Mouse (Mus musculus): Measurements from ENCODE around the gene Sdhc. TPM values are rescaled to one million over a fixed set of nuclear protein-coding genes. Genes with fewer than 3 reads are reported as not detected.
"Not testable (repeated sequence)": the region's sequence is repeated elsewhere in the genome, so short reads cannot be mapped to it uniquely, and the experiment has no call there.

The Sdhc gene
- total RNA-seq, 2 experiments from 2014 or later: 191 to 202 TPM

- DNase-seq: no peak
These were observed 18.5 kb upstream of the Sdhc start for GRCm38 (mm10) chr1:171168906-171169305.

GRCm38 (mm10) chr1:171165629-171166345 lies 15.4 kb upstream of the Sdhc start:
- no peak for DNase-seq

DNA sequence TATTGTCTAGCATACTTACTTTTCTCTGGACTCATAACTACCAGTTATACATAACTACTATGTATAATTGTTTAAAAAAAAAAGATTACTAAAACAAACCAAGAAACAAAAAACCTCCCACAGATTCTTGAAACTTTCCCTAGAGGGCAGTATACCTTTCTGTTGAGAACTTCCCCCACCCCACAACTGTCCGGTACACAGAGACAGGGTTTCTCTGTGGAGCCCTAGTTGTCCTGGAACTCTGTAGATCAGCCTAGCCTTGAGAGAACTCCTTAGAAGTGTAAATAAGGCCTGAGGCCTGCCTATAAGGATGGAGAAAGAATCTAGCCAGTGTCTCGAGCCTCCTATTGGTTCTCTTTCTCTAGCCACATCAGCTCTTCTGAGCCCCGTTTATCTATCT lies 13.9 kb upstream of the Sdhc start:
- no peak for DNase-seq

DNA sequence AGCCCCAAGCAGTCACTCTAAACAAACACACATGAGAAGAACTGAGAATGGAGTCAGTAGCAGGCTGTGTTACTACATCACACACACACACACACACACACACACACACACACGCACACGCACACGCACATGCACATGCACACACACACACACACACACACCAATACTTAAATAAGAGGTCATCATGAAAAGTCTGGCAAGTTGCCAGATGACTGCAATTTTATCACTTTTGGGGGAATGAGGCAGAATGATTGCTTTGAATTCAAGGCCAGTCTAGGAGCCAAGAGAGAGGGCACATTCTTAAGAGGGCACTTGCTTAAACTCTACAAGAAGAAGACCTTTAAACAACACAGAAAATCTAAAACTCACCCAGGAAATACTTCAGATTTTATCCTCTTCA lies 12.1 kb upstream of the Sdhc start:
- no peak for DNase-seq

DNA sequence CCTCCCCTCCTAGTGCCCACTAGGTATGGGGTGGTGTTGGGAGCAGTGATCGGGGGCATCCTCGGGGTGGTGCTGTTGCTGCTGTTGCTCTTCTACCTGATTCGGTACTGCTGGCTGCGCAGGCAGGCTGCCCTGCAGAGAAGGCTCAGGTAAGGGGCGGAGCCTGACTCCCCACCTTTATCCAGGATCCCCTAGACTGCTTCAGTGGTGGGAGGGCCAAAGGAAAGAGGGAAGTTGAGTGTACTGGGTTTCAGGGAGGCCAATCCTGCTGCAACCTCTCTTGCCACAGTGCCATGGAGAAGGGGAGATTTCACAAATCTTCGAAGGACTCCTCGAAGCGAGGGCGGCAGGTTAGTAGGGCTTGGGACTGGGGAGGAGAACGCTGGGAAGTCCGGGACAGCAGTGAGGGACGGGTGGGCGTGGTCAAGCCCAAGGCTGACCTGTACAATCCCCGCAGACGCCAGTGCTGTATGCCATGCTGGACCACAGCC lies 9.1 kb upstream of the Sdhc start:
- no peak for DNase-seq

DNA sequence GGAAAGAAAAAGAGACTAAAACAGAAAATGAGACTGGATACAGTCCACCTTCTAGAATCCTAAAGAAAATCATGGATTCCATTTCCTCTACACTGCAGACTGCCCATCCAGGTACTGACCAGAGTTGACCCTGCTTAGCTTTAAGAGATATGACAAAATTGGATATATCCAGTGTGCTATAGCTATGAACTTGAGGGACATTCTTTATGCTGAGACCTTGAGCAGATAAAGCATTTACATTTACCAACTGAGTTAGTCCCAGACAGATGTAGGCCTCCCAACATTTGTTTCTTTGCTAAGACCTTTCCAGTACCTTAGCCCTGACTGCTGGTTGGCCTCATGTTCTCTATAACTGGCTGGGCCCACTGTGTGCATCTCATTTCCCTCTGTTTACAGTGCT lies 7.6 kb upstream of the Sdhc start:
- DNase-seq: no peak

DNA sequence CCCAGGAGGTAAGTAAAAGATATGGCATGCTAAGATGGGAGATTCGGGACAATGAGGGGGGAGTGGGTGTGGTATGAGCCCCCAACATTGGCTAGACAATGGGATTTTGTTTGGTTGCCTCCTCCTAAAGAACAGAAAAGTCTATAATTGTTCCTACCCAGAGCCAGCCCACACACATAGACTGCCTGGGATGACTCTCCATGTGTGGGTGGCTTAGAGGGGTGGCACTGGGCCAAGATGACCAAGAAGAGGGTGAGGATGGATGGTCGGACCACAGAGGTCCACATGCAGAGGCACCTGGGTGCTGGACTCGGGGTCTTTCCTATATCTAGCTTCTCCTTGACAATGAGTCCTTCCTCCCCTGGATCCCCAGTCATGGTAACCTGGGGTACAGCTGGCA lies 6.2 kb upstream of the Sdhc start:
- DNase-seq: no peak

DNA sequence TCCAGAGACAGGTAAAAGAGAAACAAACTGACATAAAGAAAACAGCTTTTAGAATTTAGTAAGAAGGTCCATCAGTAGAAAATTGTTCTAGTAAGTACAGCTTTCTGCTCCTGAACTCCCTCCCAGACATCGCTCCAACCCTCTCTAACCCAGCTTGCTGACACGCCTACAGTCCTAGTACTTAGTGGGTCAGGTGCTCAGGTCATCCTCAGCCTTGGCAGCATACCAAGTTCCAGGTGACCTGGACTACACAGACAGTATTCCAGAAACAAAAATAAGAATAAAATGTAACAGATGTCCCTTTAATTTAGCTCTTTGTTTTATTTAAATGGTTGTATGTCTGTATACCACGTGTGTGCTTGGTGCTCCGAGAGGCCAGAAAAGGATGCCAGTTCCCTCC lies 1.6 kb upstream of the Sdhc start:
- DNase-seq: no peak

DNA sequence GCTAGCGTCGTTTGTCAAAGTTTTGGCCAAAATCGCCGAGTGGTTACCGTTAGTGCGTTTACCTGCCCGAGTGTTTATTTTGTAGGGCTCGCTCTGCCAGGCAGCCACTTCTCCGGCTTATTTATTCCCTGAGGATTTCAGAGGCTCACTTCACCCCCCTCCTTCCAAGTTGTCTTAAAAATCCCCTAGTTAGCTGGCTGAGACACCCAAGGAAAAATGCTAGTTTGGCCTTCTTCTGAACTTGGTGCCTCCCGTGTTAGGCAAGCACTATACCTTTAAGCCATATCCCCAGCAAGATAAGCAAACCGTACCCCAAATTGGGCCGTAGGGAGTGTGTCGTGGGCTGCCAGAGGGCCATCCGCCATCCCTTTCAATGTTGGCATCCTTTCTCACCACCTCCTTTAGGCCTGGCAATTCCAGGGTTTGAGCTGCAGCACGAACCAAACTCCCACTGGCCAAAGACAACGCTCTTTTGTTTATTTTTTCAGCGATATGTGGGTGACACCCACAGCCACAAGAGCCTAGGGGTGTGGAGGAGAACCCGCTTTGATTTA lies 512 bp upstream of the Sdhc start:
- peak; percentile 11 to 22 for DNase-seq

GRCm38 (mm10) chr1:171142981-171143380 lies 7.4 kb downstream of the Sdhc start:
- DNase-seq: not testable (repeated sequence)

- DNase-seq: not testable (repeated sequence)
These were observed 12.8 kb downstream of the Sdhc start for GRCm38 (mm10) chr1:171137486-171138155.

- no peak for DNase-seq
These were observed 14.8 kb downstream of the Sdhc start for GRCm38 (mm10) chr1:171135600-171135999.

GRCm38 (mm10) chr1:171130971-171131370 lies 19.4 kb downstream of the Sdhc start:
- no peak for DNase-seq

- DNase-seq: peak; percentile 44 to 45
These were observed 21.2 kb downstream of the Sdhc start for GRCm38 (mm10) chr1:171129251-171129650.

DNA sequence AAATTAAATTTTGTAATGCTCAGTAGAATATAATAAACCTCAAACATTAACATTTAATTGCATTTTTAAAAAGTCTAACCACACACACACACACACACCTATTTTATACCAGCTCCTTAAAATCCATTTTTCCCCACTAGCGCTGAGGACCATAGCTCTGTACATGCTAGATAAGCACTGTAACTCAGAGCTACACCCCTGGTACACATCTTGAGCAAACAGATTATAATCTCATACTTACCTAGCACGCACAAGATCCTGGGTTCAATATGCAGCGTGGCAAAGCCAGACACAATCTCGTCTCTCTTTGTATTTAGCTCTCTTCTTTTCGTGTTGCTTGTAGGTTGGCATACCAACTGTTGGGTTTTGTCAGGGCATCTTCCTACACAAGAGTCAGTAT lies 26.0 kb downstream of the Sdhc start:
- DNase-seq: no peak

DNA sequence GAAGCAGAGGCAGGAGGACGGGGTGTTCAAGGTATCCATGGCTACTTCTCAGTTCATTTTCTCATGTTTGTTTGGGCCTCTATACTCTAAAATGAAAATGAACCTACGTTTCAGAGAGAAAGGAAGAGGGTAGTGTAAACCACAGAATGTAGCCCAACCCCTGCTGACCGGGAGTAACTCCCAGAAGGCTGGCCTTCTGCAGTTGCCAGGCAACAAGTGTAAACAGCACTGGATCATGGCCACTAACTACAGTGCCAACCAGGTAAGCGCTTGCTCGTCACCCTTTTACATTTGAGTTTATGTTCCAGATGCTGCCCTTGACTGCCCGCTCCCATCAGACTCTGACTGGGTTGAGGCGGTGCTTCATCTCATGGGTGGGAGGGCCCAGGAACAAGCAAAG lies 27.5 kb downstream of the Sdhc start:
- DNase-seq: no peak

DNA sequence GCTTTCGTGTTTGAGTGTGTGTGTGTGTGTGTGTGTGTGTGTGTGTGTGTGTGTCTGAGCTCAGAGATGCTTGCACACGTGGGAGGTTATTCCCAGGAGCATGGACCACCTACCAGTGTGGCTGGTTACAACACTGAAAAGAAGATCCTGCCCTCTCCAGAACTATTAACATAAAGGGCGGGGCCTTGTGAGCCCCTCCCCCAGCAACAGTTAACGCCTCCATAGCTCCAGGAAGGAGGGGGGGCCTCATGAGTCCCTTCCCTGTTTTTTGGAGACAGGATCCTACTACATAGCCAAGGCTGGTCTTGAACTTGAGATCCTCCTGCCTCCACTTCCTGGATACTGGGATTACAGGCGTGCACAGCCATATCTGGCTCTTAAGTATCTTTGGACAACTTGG lies 28.6 kb downstream of the Sdhc start:
- no peak for DNase-seq

DNA sequence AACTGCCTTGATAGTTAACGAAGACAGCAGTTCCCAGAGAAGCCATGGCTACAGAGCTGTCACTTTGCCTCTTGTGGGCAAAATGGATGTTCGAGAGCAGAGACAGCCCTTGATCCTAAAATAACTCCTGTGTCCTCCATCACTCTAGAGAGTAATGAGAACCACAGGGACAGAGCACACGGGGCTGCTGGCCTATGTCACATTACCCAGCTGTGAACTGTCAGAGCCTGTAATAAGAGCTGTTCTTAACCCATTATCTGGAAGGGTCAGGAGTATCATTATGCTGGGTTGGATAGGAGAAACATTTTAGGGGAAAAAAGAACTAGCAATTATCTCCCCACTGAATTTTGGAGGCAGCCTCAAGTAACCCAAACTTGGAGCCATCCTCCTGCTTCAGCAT lies 29.5 kb downstream of the Sdhc start:
- no peak for DNase-seq

- DNase-seq: no peak
These were observed 31.0 kb downstream of the Sdhc start for GRCm38 (mm10) chr1:171119405-171119804.

GRCm38 (mm10) chr1:171118996-171119395 lies 31.4 kb downstream of the Sdhc start:
- DNase-seq: no peak

DNA sequence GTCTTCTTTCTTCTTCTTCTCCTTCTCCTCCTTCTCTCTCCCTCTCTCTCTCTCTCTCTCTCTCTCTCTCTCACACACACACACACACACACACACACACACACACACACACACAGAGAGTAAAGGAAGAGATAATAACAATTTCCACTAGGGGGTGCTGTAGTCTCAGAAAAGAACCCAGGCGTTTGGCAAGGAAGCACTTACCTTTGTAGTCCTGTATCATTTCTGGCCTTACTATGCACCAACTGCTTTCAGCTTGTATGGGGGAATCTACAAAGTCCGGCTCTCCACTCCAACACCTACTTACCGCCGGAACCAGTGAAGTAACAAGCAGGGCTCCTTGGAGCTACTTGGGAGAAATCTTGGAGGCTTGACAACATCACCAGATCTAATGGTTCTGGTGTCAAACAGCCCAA lies 32.1 kb downstream of the Sdhc start:
- peak; percentile 21 to 42 for DNase-seq

DNA sequence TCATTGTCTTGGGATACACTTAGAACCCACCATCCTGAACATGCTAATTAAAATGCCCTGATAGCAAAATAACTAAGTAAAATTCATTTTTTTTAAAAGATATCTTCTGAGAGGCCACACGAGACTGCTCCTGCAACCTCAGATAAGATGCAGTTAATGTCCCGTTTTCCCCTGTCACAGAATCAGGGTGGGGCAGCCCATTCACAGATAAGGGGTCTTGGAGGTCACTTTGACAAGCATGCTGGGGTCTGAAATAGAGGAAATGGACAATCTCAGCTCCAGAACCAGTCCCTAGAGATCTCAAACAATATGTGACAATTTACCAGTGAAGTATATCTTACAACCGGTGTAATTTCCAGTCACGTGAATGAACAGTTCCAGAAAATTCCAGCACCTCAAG lies 34.1 kb downstream of the Sdhc start:
- no peak for DNase-seq

DNA sequence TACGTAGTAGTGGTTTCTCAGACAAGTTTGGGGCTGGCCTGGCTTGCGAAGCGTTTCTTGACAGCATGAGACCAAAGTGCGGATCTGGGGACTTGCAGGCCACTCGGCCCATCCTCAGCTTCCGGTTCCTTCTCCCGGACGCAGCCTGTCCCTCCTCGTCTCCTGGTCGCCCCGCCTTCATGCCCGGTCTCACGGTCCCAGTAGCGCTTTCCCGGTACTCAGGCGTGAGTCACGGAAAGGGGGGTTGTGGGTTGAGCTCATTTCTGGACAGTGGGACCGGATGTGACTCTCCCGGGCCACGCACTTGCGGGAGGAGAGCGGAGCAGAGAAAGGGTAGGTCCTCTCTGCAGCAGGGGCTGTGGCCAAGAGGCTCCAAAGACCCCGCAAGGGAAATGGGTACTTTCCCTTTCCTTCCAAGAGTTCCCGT lies 36.5 kb downstream of the Sdhc start, which contains the start of gene Cfap126:
Gene Cfap126, plus strand, starts transcription at position 46 of the 427 bp plus-strand sequence.
- peak; percentile 34 to 60 for DNase-seq

GRCm38 (mm10) chr1:171112986-171113385 lies 37.4 kb downstream of the Sdhc start:
- no peak for DNase-seq

Data from layer of hippocampus, postnatal 36 days (tissue).